Mouse (Mus musculus): ENCODE results near the gene Adamtsl3. TPM values are rescaled to one million over a fixed set of nuclear protein-coding genes. Genes with fewer than 3 reads are reported as not detected.
A peak's percentile ranks its signal among the peaks of the same experiment; 100 is the strongest.

Adamtsl3 gene
- total and polyA plus RNA-seq, 2 experiments from 2014 or later = 1.00 to 4.1 TPM

GRCm38 (mm10) chr7:82533747-82534504, 198.4 kb downstream of the Adamtsl3 start:
- no peak overlapping the region for H3K9ac ChIP-seq (replicated peaks; ENCODE audit: low read depth, low read length)
- H3K27ac ChIP-seq (ENCODE audit: low read depth) = no peak overlapping the region
- peaks cover 9% of the 10 kb centered on the region; the same call in 1 of the 2 replicates for H3K4me1 ChIP-seq (ENCODE audit: control insufficient read depth, insufficient read depth)
- H3K36me3 ChIP-seq (replicated peaks; ENCODE audit: control insufficient read depth, insufficient read depth, low read length) = no peaks in the 10 kb centered on the region
- WGBS = 48% methylated on average over 12 of the region's 12 CpGs
- H3K4me2 ChIP-seq (ENCODE audit: low read depth, low read length) = no peak overlapping the region
- H3K4me3 ChIP-seq (ENCODE audit: low read depth, low read length) = no peak overlapping the region
- TF ChIP-seq CTCF (IDR thresholded peaks at IDR 0.05; ENCODE audit: low read depth) (no peak), EP300 (IDR thresholded peaks at IDR 0.05; ENCODE audit: low read depth) (no peak)
- peak; percentile 33 for ATAC-seq (ENCODE audit: insufficient read depth, low read depth)
- no peaks in the 10 kb centered on the region for H3K9me3 ChIP-seq (replicated peaks; ENCODE audit: control insufficient read depth, low read length)
- H3K27me3 ChIP-seq (ENCODE audit: control insufficient read depth, insufficient read depth, low read length) = no peaks in the 10 kb centered on the region
- peak; percentile 60 for DNase-seq (ENCODE audit: low spot score)

GRCm38 (mm10) chr7:82544390-82544919, 209.0 kb downstream of the Adamtsl3 start:
- Histone ChIP-seq H3K9me3 (replicated peaks; ENCODE audit: control insufficient read depth, low read length) (no peaks in the 10 kb centered on the region), H3K4me1 (ENCODE audit: control insufficient read depth, insufficient read depth) (no peaks in the 10 kb centered on the region), H3K4me2 (ENCODE audit: low read depth, low read length) (no peak overlapping the region), H3K27ac (ENCODE audit: low read depth) (no peak overlapping the region), H3K36me3 (replicated peaks; ENCODE audit: control insufficient read depth, insufficient read depth, low read length) (no peaks in the 10 kb centered on the region), H3K27me3 (ENCODE audit: control insufficient read depth, insufficient read depth, low read length) (no peaks in the 10 kb centered on the region), H3K9ac (replicated peaks; ENCODE audit: low read depth, low read length) (no peak overlapping the region), H3K4me3 (ENCODE audit: low read depth, low read length) (no peak overlapping the region)
- no peak for DNase-seq (ENCODE audit: low spot score)
- 79% methylated on average over 6 of the region's 6 CpGs for WGBS
- TF ChIP-seq CTCF (IDR thresholded peaks at IDR 0.05; ENCODE audit: low read depth) = no peak
- TF ChIP-seq EP300 (IDR thresholded peaks at IDR 0.05; ENCODE audit: low read depth) = no peak
- no peak for ATAC-seq (ENCODE audit: insufficient read depth, low read depth)

GRCm38 (mm10) chr7:82552005-82552404, 216.5 kb downstream of the Adamtsl3 start:
- TF ChIP-seq EP300 (IDR thresholded peaks at IDR 0.05; ENCODE audit: low read depth) = no peak
- TF ChIP-seq CTCF (IDR thresholded peaks at IDR 0.05; ENCODE audit: low read depth) = no peak
- H3K9ac ChIP-seq (replicated peaks; ENCODE audit: low read depth, low read length) = no peak overlapping the region
- ATAC-seq (ENCODE audit: insufficient read depth, low read depth) = no peak

GRCm38 (mm10) chr7:82555803-82556202, 220.3 kb downstream of the Adamtsl3 start:
- no peaks in the 10 kb centered on the region for H3K9me3 ChIP-seq (replicated peaks; ENCODE audit: control insufficient read depth, low read length)
- H3K4me3 ChIP-seq (ENCODE audit: low read depth, low read length) = no peak overlapping the region
- DNase-seq (ENCODE audit: low spot score) (no peak), ATAC-seq (ENCODE audit: insufficient read depth, low read depth) (no peak)
- H3K4me2 ChIP-seq (ENCODE audit: low read depth, low read length) = no peak overlapping the region
- TF ChIP-seq CTCF (IDR thresholded peaks at IDR 0.05; ENCODE audit: low read depth) = no peak
- no peak for TF ChIP-seq EP300 (IDR thresholded peaks at IDR 0.05; ENCODE audit: low read depth)
- H3K36me3 ChIP-seq (replicated peaks; ENCODE audit: control insufficient read depth, insufficient read depth, low read length) = no peaks in the 10 kb centered on the region
- no peaks in the 10 kb centered on the region for H3K27me3 ChIP-seq (ENCODE audit: control insufficient read depth, insufficient read depth, low read length)
- no peak overlapping the region for H3K27ac ChIP-seq (ENCODE audit: low read depth)
- 76% methylated on average over 5 of the region's 5 CpGs for WGBS
- no peaks in the 10 kb centered on the region for H3K4me1 ChIP-seq (ENCODE audit: control insufficient read depth, insufficient read depth)
- H3K9ac ChIP-seq (replicated peaks; ENCODE audit: low read depth, low read length) = no peak overlapping the region

More at GRCm38 (mm10) chr7:82552005-82552404, 216.5 kb downstream of the Adamtsl3 start:
- Histone ChIP-seq H3K4me2 (ENCODE audit: low read depth, low read length) (no peak overlapping the region), H3K36me3 (replicated peaks; ENCODE audit: control insufficient read depth, insufficient read depth, low read length) (no peaks in the 10 kb centered on the region), H3K27ac (ENCODE audit: low read depth) (no peak overlapping the region), H3K4me3 (ENCODE audit: low read depth, low read length) (no peak overlapping the region), H3K4me1 (ENCODE audit: control insufficient read depth, insufficient read depth) (no peaks in the 10 kb centered on the region), H3K27me3 (ENCODE audit: control insufficient read depth, insufficient read depth, low read length) (no peaks in the 10 kb centered on the region), H3K9me3 (replicated peaks; ENCODE audit: control insufficient read depth, low read length) (no peaks in the 10 kb centered on the region)
- DNase-seq (ENCODE audit: low spot score) = no peak
- WGBS = 78% methylated on average over 1 of the region's 1 CpGs

- no peaks in the 10 kb centered on the region for H3K27me3 ChIP-seq (ENCODE audit: control insufficient read depth, insufficient read depth, low read length)
- TF ChIP-seq EP300 (IDR thresholded peaks at IDR 0.05; ENCODE audit: low read depth) (no peak), CTCF (IDR thresholded peaks at IDR 0.05; ENCODE audit: low read depth) (no peak)
- no peak for ATAC-seq (ENCODE audit: insufficient read depth, low read depth)
- no peak overlapping the region for H3K27ac ChIP-seq (ENCODE audit: low read depth)
- H3K9me3 ChIP-seq (replicated peaks; ENCODE audit: control insufficient read depth, low read length) = no peaks in the 10 kb centered on the region
- H3K4me1 ChIP-seq (ENCODE audit: control insufficient read depth, insufficient read depth) = no peaks in the 10 kb centered on the region
- WGBS = 87% methylated on average over 10 of the region's 10 CpGs
- H3K4me3 ChIP-seq (ENCODE audit: low read depth, low read length) = no peak overlapping the region
- no peak for DNase-seq (ENCODE audit: low spot score)
- H3K36me3 ChIP-seq (replicated peaks; ENCODE audit: control insufficient read depth, insufficient read depth, low read length) = no peaks in the 10 kb centered on the region
- H3K4me2 ChIP-seq (ENCODE audit: low read depth, low read length) = no peak overlapping the region
- H3K9ac ChIP-seq (replicated peaks; ENCODE audit: low read depth, low read length) = no peak overlapping the region
Measured at GRCm38 (mm10) chr7:82556417-82556816, 220.9 kb downstream of the Adamtsl3 start.
